Mouse (Mus musculus) liver, embryonic 14.5 days (tissue): ENCODE results near the gene Snrk. TPM values are rescaled to one million over a fixed set of nuclear protein-coding genes. Genes with fewer than 3 reads are reported as not detected.

ENCODE experiments used
- ATAC-seq: fragments of 200-750 bp; cut with Nextera tagmentation; 2 replicates; pipeline ENCODE4 v1.8.0; 2017; ENCODE audit warnings: moderate number of reproducible peaks, mild to moderate bottlenecking, moderate library complexity; ENCODE audit not compliant: insufficient read depth
- DNase-seq, 3 experiments: peaks; one replicate each; pipeline ENCODE4 v3.0.0-alpha.2; 2012 to 2013; ENCODE audit warnings: low read depth in 3 of 3, low spot score in 3 of 3
- H3K27ac ChIP-seq: fragments of 300-500 bp; sonication (generic); 2 replicates; pipeline ENCODE4 v1.5.1; 2014; ENCODE audit warnings: moderate library complexity, mild to moderate bottlenecking, control low read depth, inconsistent platforms
- H3K27me3 ChIP-seq: fragments of 300-500 bp; sonication (generic); 2 replicates; pipeline ENCODE4 v1.6.1; 2014; ENCODE audit warnings: mild to moderate bottlenecking, low read length, moderate library complexity; ENCODE audit not compliant: control insufficient read depth, insufficient read depth
- H3K36me3 ChIP-seq: fragments of 300-500 bp; sonication (generic); replicated peaks from 2 replicates; pipeline ENCODE4 v1.6.1; 2014; ENCODE audit warnings: low read depth; ENCODE audit not compliant: control insufficient read depth, insufficient read depth
- H3K4me1 ChIP-seq, 2 experiments: fragments of 200-500 bp in 1 of 2; fragments of 300-500 bp in 1 of 2; sonication (generic) in 1 of 2; replicated peaks; 2 replicates each; pipeline ENCODE4 v1.6.1; 2012 to 2014; ENCODE audit warnings: antibody characterized with exemption in 1 of 2, inconsistent platforms in 1 of 2, low read length in 1 of 2; ENCODE audit not compliant: control insufficient read depth in 2 of 2, insufficient read depth in 2 of 2
- H3K4me2 ChIP-seq: fragments of 300-500 bp; sonication (generic); 2 replicates; pipeline ENCODE4 v1.6.1; 2014; ENCODE audit warnings: low read depth, mild to moderate bottlenecking, control low read depth, moderate library complexity
- H3K4me3 ChIP-seq, 2 experiments: fragments of 200-500 bp in 1 of 2; fragments of 300-500 bp in 1 of 2; sonication (generic) in 1 of 2; 2 replicates each; pipeline ENCODE4 v1.5.1; 2012 to 2014; ENCODE audit warnings: low read depth in 2 of 2, low read length in 2 of 2, mild to moderate bottlenecking in 2 of 2, control low read depth in 1 of 2, inconsistent platforms in 1 of 2, moderate library complexity in 1 of 2; ENCODE audit not compliant: insufficient read depth in 1 of 2
- H3K9ac ChIP-seq: fragments of 300-500 bp; sonication (generic); replicated peaks from 2 replicates; pipeline ENCODE4 v1.6.1; 2014; ENCODE audit warnings: mild to moderate bottlenecking, control low read depth, moderate library complexity
- H3K9me3 ChIP-seq: fragments of 300-500 bp; sonication (generic); 2 replicates; pipeline ENCODE4 v1.6.1; 2016; ENCODE audit warnings: low read length, mixed read lengths; ENCODE audit not compliant: control insufficient read depth
- CTCF ChIP-seq: IDR thresholded peaks from 2 replicates; pipeline ENCODE4 v1.5.1; 2016; ENCODE audit warnings: antibody characterized with exemption, low read depth, control low read depth
- EP300 ChIP-seq: IDR thresholded peaks from 2 replicates; pipeline ENCODE4 v1.6.1; 2016; ENCODE audit warnings: antibody characterized with exemption, low read depth
- WGBS: fragments of 180-500 bp; shearing (Covaris S2); extraction: QIAGEN DNeasy Blood & Tissue Kit; methylation state at CpG from one replicate; pipeline ENCODE4 v1.1.7; 2014; ENCODE audit not compliant: insufficient replicate concordance; 5-methylcytosine and 5-hydroxymethylcytosine counted together
- polyA plus RNA-seq, 2 experiments: library from polyadenylated mRNA; depleted of rRNA in 1 of 2; stranded (reverse) in 1 of 2; unstranded in 1 of 2; fragments of >200 nt; fragmentation: Nextera tagmentation in 1 of 2; extraction: Ambion mirVana in 1 of 2; gene quantifications; 2 replicates each; pipeline versions ENCODE4 v1.2.1 to v1.2.3; 2012 to 2014

The Snrk gene
- polyA plus RNA-seq, 2 experiments, result 10.4 to 12.9 TPM

GRCm38 (mm10) chr9:122185061-122185460 is 68.0 kb downstream of the Snrk start:
- Histone ChIP-seq H3K27me3 (no peaks in the 10 kb centered on the region), H3K9ac (no peak overlapping the region), H3K36me3 (no peaks in the 10 kb centered on the region), H3K4me1 (peaks cover 0 to 10% of the 10 kb centered on the region in 2 experiments; a peak in 2 of 4 replicates), H3K9me3 (no peaks in the 10 kb centered on the region), H3K4me2 (no peak overlapping the region), H3K27ac (no peak overlapping the region), H3K4me3 (no peak overlapping the region)
- 15% methylated on average over 2 of the region's 2 CpGs for WGBS
- ATAC-seq (0 out of 2 replicates have a peak, but pooled peaks have one; percentile 19), DNase-seq (peak; percentile 22 to 26 (median 23))
- TF ChIP-seq EP300 (no peak), CTCF (peak; percentile 82)

- no peaks in the 10 kb centered on the region for H3K36me3 ChIP-seq
- H3K9me3 ChIP-seq, result no peaks in the 10 kb centered on the region
- no peaks in the 10 kb centered on the region for H3K27me3 ChIP-seq
- H3K4me1 ChIP-seq, result peaks cover 0 to 10% of the 10 kb centered on the region in 2 experiments; a peak in 2 of 4 replicates
- no peak for TF ChIP-seq CTCF
- TF ChIP-seq EP300, result no peak
- H3K27ac ChIP-seq, result no peak overlapping the region
- no peak overlapping the region for H3K4me3 ChIP-seq
- no peak overlapping the region for H3K4me2 ChIP-seq
- DNase-seq (no peak), ATAC-seq (no peak)
- H3K9ac ChIP-seq, result no peak overlapping the region
- WGBS, result 71% methylated on average over 6 of the region's 6 CpGs
Measured at GRCm38 (mm10) chr9:122185953-122186352, 68.9 kb downstream of the Snrk start.

DNA sequence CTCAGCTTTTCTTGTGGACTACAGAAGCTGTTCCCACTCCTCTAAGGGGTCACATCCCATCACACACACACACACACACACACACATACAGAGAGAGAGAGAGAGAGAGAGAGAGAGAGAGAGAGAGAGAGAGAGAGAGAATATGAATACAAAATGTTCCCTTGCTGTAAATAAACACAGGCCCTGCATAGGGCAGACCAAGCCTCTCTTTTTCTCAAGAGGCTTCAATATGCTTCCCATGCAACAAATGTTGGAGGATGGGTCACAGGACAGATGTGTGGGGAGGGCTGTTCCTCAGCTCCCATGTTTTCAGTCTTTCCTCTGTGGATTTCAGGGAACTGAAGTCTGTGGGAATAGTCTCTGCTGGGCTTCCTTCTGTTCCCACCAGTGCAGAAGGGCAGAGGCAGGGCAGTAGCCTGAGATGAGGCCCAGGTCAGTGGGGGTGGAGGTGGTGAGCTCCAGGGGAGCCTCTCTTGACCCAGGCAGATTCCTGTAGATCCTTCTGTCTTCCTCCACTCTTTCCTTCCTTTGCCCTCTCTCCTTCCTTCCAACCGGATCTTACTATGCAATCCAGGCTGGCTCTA is 69.7 kb downstream of the Snrk start:
- DNase-seq (no peak), ATAC-seq (no peak)
- Histone ChIP-seq H3K4me1 (peaks cover 0 to 10% of the 10 kb centered on the region in 2 experiments; a peak in 2 of 4 replicates), H3K27ac (no peak overlapping the region), H3K4me3 (no peak overlapping the region), H3K9ac (no peak overlapping the region), H3K36me3 (no peaks in the 10 kb centered on the region), H3K9me3 (no peaks in the 10 kb centered on the region), H3K27me3 (no peaks in the 10 kb centered on the region), H3K4me2 (no peak overlapping the region)
- 33% methylated on average over 1 of the region's 1 CpGs for WGBS
- TF ChIP-seq EP300, result no peak
- TF ChIP-seq CTCF, result no peak

DNA sequence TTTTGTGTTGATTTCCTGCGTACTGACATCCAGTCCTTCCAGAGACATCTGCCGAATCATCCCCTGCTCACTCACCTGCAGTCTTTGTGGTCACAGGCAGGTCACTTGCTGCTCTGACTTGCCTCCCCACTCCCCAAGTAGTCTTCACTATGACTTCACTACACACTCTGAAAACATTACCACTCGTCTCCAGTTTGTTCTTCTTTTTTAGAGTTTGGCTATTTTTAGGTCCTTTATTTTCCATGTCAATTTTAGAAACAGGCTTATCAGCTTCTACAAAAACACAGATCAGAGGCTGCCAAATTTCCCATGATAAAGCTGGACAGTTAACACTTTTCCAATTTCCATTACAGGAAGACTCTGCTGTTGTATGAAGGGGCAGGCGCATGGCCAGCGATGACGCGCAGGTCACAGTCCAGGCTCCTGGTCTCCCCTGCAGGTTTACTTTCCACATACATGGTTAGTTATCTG is 70.4 kb downstream of the Snrk start:
- no peak for DNase-seq
- TF ChIP-seq EP300 (no peak), CTCF (no peak)
- Histone ChIP-seq H3K9me3 (no peaks in the 10 kb centered on the region), H3K27me3 (no peaks in the 10 kb centered on the region), H3K4me3 (no peak overlapping the region), H3K4me2 (no peak overlapping the region), H3K27ac (no peak overlapping the region), H3K4me1 (peaks cover 0 to 10% of the 10 kb centered on the region in 2 experiments; a peak in 2 of 4 replicates), H3K9ac (no peak overlapping the region), H3K36me3 (no peaks in the 10 kb centered on the region)
- 54% methylated on average over 7 of the region's 7 CpGs for WGBS
- no peak for ATAC-seq

- H3K27ac ChIP-seq, result no peak overlapping the region
- H3K4me1 ChIP-seq, result peaks cover 0 to 10% of the 10 kb centered on the region in 2 experiments; a peak in 2 of 4 replicates
- ATAC-seq (no peak), DNase-seq (no peak)
- no peak overlapping the region for H3K4me2 ChIP-seq
- H3K36me3 ChIP-seq, result no peaks in the 10 kb centered on the region
- TF ChIP-seq CTCF, result peak; percentile 42
- TF ChIP-seq EP300, result no peak
- no peak overlapping the region for H3K9ac ChIP-seq
- no peaks in the 10 kb centered on the region for H3K9me3 ChIP-seq
- 3% methylated on average over 1 of the region's 1 CpGs for WGBS
- H3K27me3 ChIP-seq, result no peaks in the 10 kb centered on the region
- H3K4me3 ChIP-seq, result no peak overlapping the region
Measured at GRCm38 (mm10) chr9:122188724-122189123, 71.7 kb downstream of the Snrk start.
